Mouse (Mus musculus): Measurements from ENCODE around the gene Lrrn2.
"Not testable (repeated sequence)": the region's sequence is repeated elsewhere in the genome, so short reads cannot be mapped to it uniquely, and the experiment has no call there.

Lrrn2 gene

DNA sequence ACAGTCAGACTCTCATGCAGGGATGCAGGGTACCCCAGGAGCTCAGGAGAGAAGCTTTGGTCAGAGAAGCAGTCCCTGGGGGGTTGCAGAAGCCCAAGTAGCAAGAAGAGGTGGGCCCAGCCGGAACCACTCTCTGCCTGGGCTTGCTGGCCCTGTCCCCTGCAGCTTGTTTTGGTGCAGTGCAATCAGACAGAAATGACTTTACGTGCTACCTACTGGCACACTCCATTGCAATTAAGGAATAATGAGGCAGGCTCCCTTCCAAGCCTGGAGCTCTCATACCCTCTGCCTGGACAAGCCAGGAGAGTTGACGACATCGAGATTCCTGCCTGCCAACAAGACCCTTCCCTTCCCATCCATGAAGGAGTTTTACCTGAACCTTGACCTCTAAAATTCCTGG, 50.2 kb downstream of the Lrrn2 start:
- no peak for DNase-seq (ENCODE audit: low spot score)

- DNase-seq (ENCODE audit: low spot score) = no peak
These were observed 52.3 kb downstream of the Lrrn2 start for GRCm38 (mm10) chr1:132932421-132932820.

DNA sequence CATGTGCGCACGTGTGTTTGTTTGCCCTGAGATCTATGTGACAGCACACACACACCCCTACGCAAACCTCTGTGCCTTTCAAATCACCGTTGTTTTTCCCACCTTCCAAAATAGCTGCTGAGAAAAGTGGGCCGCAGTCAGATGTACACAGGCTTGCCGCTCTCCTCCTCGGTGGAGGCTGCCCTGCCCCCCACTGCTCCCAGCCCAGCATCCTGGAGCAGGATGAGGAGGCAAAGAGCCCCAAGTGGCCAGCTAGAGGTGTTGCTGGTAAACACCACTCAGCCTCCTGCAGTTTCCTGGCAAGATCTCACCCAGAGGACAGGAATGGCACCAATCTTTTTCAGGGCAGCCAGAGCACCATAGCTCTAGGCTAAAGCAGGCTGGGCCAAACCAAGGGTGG, 54.8 kb downstream of the Lrrn2 start:
- DNase-seq (ENCODE audit: low spot score) = no peak

DNA sequence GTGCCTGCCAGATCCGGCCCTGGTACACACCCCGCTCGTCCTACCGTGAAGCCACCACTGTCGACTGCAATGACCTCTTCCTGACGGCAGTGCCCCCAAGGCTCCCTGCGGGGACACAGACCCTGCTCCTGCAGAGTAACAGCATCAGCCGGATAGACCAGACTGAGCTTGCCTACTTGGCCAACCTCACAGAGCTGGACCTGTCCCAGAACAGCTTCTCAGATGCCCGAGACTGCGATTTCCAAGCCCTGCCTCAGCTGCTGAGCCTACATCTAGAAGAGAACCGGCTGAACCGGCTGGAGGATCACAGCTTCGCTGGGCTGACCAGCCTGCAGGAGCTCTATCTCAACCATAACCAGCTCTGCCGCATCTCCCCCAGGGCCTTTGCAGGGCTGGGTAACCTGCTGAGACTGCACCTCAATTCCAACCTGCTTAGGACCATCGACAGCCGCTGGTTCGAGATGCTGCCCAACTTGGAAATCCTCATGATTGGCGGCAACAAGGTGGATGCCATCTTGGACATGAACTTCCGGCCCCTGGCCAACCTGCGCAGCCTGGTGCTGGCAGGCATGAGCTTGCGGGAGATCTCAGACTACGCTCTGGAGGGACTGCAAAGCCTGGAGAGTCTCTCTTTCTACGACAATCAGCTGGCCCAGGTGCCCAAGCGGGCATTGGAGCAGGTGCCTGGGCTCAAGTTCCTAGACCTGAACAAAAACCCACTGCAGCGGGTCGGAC, 57.4 kb downstream of the Lrrn2 start:
- DNase-seq (ENCODE audit: low spot score) = no peak

DNA sequence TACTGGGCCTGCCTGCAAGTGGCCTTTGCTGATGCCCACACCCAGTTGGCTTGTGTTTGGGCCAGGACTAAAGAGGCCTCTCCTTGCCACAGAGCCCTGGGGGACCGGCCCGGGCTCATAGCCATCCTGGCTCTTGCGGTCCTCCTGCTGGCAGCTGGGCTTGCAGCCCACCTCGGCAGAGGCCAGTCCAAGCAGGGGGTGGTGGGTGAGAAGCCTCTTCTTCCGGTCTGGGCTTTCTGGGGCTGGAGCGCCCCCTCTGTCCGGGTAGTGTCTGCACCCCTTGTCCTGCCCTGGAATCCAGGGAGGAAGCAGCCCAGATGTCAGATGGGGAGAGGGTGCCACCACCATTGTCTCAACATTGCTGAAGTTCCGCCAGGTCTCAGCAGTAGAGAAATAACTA, 58.9 kb downstream of the Lrrn2 start:
- no peak for DNase-seq (ENCODE audit: low spot score)

DNA sequence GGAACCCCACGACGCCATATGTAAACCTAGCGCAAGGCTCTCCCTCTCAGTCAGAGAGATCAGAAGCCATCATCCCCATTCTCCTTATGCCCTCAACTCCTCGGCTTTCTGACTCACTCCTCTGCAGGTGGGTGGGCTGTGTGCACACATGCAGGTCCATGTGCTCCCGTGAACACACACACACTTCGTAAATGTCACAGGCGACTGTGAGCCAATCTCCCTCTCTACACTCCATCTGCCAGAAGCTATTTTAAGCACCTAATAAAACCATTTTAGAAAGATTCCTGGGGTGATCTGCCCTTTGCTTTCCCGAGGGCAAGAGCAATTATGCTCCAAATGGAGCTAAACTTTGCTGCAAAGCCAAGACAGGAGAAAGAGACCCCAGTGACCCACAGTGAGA, 65.8 kb downstream of the Lrrn2 start:
- DNase-seq (ENCODE audit: low spot score) = no peak

DNA sequence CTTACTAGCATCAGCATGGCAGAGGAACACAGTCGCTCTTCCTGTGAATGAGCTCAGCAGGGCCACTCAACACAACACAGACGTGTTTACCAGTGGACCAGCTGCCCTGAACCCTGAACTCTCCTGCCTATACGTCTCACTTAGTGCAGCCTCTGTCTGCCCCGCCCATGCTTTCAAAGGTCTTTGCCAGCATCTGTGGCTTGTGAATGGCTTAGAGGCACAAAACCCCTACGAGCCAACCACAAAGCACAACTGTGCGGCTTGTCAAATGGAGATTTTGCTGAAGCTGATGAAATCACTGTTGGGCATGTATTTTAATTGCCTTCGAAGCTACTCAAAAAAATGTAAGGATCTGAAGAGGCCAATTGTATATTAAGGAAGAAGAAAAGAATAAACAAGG, 67.7 kb downstream of the Lrrn2 start:
- no peak for DNase-seq (ENCODE audit: low spot score)

- no peak for DNase-seq (ENCODE audit: low spot score)
These were observed 76.7 kb downstream of the Lrrn2 start for GRCm38 (mm10) chr1:132956809-132957208.

GRCm38 (mm10) chr1:132961751-132962150, 81.7 kb downstream of the Lrrn2 start:
- DNase-seq (ENCODE audit: low spot score) = no peak

DNA sequence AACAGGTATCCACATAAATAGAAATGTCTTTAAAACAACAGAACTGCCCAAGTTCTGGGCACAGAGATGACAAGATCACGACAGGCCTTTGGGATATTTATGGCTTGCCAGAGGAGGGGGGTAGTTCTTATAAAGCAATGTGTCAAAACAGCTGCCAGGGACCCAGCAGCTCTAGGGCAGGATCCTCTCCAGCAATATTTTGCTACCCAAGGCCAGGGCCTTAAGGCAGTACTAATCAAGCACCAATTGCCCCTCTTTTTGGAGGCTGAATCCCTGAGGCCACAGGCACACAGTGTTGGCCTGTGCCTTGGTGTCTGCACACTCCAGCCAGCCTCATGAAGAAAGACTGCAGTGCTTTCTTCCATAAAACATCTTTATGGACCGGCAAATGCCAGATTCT, 84.0 kb downstream of the Lrrn2 start:
- no peak for DNase-seq (ENCODE audit: low spot score)

GRCm38 (mm10) chr1:132964691-132965090, 84.6 kb downstream of the Lrrn2 start:
- no peak for DNase-seq (ENCODE audit: low spot score)

DNA sequence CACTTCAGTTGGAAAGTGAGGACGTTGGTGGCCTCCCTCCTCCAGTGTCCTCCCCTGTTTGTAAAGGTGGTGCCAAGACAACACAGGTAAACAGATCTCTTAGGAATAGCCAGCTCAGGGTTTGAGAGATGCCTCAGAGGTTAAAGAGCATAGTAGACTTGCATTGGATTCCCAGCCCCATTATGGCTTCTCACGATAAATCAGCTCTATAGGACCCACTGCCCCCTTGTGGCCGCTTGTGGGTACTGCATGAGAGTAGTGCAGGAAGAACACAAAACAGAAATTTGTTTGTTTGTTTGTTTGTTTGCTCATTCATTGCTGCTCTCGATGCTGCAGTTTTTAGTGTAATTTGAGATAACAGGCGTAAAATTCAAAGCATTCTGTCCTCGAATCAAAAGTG, 88.6 kb downstream of the Lrrn2 start:
- DNase-seq (ENCODE audit: low spot score) = peak; percentile 45

DNA sequence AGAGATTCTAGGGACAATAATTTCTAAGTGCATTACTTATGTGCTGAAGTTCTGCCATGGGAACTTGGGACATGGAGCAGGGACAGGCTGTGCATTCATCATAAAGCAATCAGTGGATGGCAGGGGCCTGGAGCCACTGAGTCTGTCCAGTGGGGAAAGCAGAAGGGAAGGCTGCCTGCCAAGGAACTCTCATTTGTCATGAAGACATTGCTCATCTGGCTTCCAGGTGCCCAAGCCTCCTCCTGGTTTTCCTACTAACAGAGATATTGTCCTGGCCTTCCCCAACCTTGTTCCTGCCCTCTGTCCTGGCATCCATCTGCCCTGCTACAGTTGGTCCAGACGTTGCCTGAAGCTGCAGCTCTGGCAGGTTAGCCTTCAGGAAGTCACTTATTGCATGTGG, 97.3 kb downstream of the Lrrn2 start:
- DNase-seq (ENCODE audit: low spot score) = no peak

DNA sequence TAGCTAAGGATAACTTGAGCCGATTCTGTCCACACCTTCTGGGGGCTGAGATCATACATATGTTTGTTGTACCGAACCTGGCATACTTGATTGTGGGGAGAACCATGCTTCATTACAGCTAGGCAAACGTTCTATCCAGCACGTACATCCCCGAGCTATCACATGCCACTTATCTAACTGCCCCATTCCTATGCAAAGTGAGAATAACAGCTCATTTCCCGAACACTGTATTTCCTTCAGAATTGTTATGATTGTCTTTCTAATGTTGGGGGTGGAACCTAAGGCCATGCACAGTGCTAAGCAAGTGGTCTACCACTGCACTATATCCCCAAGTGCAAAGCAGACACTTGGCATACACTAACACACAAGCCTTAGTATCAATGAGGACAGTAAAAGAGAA, 101.2 kb downstream of the Lrrn2 start:
- no peak for DNase-seq (ENCODE audit: low spot score)

- DNase-seq (ENCODE audit: low spot score) = peak; percentile 69
These were observed 102.7 kb downstream of the Lrrn2 start for GRCm38 (mm10) chr1:132982728-132983127.

- DNase-seq (ENCODE audit: low spot score) = not testable (repeated sequence)
These were observed 108.7 kb downstream of the Lrrn2 start for GRCm38 (mm10) chr1:132988556-132989459.

Measured in MN1 (cell line).